Mouse (Mus musculus) kidney, adult 2 months (tissue): ENCODE measurements around the gene Rpl12. TPM values are rescaled to one million over a fixed set of nuclear protein-coding genes. Genes with fewer than 3 reads are reported as not detected.

Experiments
- DNase-seq: peaks from one replicate; pipeline ENCODE4 v3.0.0; 2021
- H3K27ac ChIP-seq: fragments of 200-500 bp; 2 replicates; pipeline ENCODE4 v1.5.1; 2012; ENCODE audit warnings: low read depth, low read length, control low read depth, inconsistent platforms; ENCODE audit not compliant: insufficient read depth
- H3K27me3 ChIP-seq: fragments of 200-500 bp; replicated peaks from 2 replicates; pipeline ENCODE4 v1.6.1; 2012; ENCODE audit warnings: mild to moderate bottlenecking, moderate library complexity, low read length, inconsistent platforms; ENCODE audit not compliant: control insufficient read depth, insufficient read depth
- H3K36me3 ChIP-seq: fragments of 200-500 bp; 2 replicates; pipeline ENCODE4 v1.6.1; 2012; ENCODE audit warnings: mild to moderate bottlenecking, moderate library complexity, low read length, inconsistent platforms; ENCODE audit not compliant: control insufficient read depth, insufficient read depth
- H3K4me1 ChIP-seq: fragments of 200-500 bp; 2 replicates; pipeline ENCODE4 v1.6.1; 2011; ENCODE audit warnings: low read length; ENCODE audit not compliant: control insufficient read depth, insufficient read depth
- H3K4me3 ChIP-seq: fragments of 200-500 bp; 2 replicates; pipeline ENCODE4 v1.5.1; 2011; ENCODE audit warnings: mild to moderate bottlenecking, low read depth, low read length, control low read depth; ENCODE audit not compliant: insufficient read depth
- CTCF ChIP-seq: fragments of 200-500 bp; conservative IDR thresholded peaks from 2 replicates; pipeline ENCODE4 v1.5.1; 2011; ENCODE audit warnings: low read depth, mild to moderate bottlenecking, control low read depth, low read length, moderate library complexity, mixed read lengths; ENCODE audit not compliant: insufficient read depth, insufficient read length
- POLR2A ChIP-seq: fragments of 200-500 bp; IDR thresholded peaks from one replicate; pipeline ENCODE4 v1.6.1; 2011; ENCODE audit warnings: low read depth, low read length, control low read depth
- WGBS: fragments of 180-500 bp; shearing (Covaris S2); methylation state at CpG from one replicate; pipeline ENCODE4 v1.1.7; 2018; 5-methylcytosine and 5-hydroxymethylcytosine counted together
- polyA plus RNA-seq: library from polyadenylated mRNA; depleted of rRNA; stranded (reverse); fragments of >200 nt; gene quantifications from 2 replicates; pipeline ENCODE4 v1.2.3, GENCODE M21; 2012

Gene Rpl12
- polyA plus RNA-seq, 1 experiment, result 270 TPM

DNA sequence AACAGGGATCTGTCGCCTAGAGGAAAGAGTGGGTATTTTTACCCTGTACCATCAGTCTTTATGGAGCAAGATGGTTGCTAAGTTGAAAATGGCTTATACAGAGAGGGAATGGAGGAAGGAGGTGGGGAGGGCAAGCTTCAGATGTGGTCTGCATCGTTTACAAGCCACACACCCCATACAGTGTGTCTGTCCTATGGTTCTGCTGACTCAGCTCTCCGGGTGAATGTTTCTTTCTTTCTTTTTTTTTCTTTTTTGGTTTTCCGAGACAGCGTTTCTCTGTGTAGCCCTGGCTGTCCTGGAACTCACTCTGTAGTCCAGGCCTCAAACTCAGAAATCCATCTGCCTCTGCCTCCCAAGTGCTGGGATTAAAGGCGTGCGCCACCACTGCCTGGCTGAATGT, 40.1 kb upstream of the Rpl12 start:
- no peak for TF ChIP-seq POLR2A
- no peak for TF ChIP-seq CTCF
- no peak overlapping the region for H3K4me3 ChIP-seq
- 0 out of 2 replicates have a peak, but pooled peaks cover 1% of the 10 kb centered on the region for H3K36me3 ChIP-seq
- 77% methylated on average over 7 of the region's 7 CpGs for WGBS
- H3K4me1 ChIP-seq, result no peaks in the 10 kb centered on the region
- no peak for DNase-seq
- H3K27me3 ChIP-seq, result no peaks in the 10 kb centered on the region
- no peak overlapping the region for H3K27ac ChIP-seq

DNA sequence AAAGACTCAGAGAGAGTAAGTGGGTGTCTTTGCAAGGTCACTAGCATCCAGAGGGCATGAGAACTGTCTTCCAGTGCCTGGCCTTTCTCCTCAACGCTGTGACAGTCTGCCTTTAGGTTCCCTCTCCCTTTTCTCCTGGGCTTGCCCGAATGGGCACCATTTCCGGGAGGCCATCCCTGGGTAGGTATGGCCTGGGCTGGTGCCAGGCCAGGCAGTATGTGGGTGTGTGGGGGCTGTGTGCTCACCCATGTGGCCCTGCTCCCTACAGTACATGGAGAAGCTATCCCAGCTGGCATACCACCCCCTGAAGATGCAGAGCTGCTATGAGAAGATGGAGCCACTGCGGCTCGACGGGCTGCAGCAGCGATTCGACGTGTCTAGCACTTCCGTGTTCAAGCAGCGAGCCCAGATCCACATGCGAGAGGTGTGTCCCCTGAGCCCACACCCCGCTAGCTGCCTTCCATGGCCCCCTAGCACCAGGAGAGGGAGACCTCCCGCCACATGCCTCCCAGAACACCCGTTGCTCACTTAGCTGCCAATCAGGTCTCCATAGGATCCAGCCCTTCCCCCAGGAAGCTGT, 39.5 kb upstream of the Rpl12 start:
- no peak for DNase-seq
- Histone ChIP-seq H3K36me3 (0 out of 2 replicates have a peak, but pooled peaks cover 1% of the 10 kb centered on the region), H3K4me3 (no peak overlapping the region), H3K27ac (no peak overlapping the region), H3K27me3 (no peaks in the 10 kb centered on the region), H3K4me1 (no peaks in the 10 kb centered on the region)
- WGBS, result 89% methylated on average over 15 of the region's 15 CpGs
- TF ChIP-seq POLR2A (no peak), CTCF (no peak)

DNA sequence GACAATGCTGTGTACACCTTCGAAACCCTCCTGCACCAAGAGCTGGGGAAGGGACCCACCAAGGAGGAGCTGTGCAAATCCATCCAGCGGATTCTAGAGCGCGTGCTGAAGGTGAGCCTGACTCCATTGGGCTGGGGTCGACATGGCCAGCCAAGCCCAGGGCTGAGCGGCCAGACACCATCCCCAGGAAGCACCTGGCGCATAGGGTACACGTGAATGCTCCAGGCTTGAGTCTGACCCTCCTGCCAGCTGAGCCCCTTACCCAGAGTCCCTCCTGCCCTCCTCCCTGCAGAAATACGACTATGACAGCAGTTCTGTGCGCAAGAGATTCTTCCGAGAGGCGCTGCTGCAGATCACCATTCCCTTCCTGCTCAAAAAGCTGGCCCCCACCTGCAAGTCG, 38.8 kb upstream of the Rpl12 start:
- TF ChIP-seq POLR2A (no peak), CTCF (no peak)
- Histone ChIP-seq H3K27me3 (no peaks in the 10 kb centered on the region), H3K27ac (no peak overlapping the region), H3K36me3 (0 out of 2 replicates have a peak, but pooled peaks cover 1% of the 10 kb centered on the region), H3K4me3 (no peak overlapping the region), H3K4me1 (no peaks in the 10 kb centered on the region)
- WGBS, result 86% methylated on average over 13 of the region's 13 CpGs
- no peak for DNase-seq

DNA sequence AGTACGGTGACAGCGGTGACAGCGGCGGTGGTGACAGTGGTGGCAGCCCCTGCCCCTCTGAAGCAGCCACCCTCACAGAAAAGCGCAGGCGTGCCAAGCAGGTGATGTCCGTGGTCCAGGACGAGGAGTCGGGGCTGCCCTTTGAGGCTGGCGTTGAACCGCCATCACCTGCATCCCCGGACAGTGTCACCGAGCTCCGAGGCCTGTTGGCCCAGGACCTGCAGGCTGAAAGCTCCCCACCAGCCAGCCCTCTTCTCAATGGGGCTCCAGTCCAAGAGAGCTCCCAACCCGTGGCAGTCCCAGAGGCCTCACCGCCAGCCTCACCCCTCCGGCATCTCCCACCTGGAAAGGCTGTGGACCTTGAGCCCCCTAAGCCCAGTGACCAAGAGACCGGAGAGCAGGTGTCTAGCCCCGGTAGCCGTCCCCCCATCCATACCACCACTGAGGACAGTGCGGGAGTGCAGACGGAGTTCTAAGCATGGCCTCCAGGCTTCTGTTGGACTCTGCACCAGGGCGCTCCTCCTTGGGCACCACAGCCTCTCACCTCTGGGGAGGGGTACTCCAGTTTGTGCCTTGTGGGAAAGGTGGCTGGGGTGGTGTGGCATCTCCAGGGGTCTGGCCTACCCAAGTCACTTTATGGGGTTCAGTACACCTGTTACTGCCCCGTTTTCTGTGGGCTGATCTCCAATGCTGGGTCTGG, 37.7 kb upstream of the Rpl12 start:
- WGBS, result 90% methylated on average over 24 of the region's 24 CpGs
- 0 out of 2 replicates have a peak, but pooled peaks cover 1% of the 10 kb centered on the region for H3K36me3 ChIP-seq
- no peak for DNase-seq
- H3K4me1 ChIP-seq, result no peaks in the 10 kb centered on the region
- H3K27me3 ChIP-seq, result no peaks in the 10 kb centered on the region
- no peak overlapping the region for H3K27ac ChIP-seq
- TF ChIP-seq POLR2A, result no peak
- TF ChIP-seq CTCF, result no peak
- H3K4me3 ChIP-seq, result no peak overlapping the region

DNA sequence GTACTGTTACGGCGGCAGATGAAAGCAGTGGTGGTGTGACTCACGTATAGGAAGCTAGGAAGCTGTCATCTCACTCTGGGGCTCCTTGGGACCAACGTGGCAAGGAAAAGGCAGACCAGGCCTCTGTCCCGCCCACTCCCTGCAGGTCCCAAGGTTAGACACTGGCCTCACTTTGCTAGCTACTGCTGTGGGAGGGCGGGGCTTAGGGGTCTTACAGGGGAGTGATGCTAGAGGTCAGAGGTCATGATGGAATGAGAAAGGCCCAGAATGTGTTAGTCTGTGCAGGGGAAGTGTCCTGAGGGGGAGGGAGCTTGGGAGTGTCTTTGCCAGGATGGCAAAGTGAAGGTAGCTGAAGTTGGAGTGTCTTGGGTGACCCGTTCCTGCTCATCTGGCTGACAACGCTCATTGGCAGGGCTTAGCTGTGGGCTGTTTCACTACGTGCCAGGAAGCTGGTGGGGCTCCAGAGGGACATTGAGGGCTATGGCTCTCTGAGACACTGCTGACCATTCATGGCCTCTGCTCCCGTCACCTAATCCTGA, 37.0 kb upstream of the Rpl12 start:
- no peaks in the 10 kb centered on the region for H3K27me3 ChIP-seq
- 80% methylated on average over 10 of the region's 10 CpGs for WGBS
- 0 out of 2 replicates have a peak, but pooled peaks cover 1% of the 10 kb centered on the region for H3K36me3 ChIP-seq
- no peak overlapping the region for H3K4me3 ChIP-seq
- no peak for TF ChIP-seq POLR2A
- TF ChIP-seq CTCF, result no peak
- H3K4me1 ChIP-seq, result no peaks in the 10 kb centered on the region
- H3K27ac ChIP-seq, result no peak overlapping the region
- DNase-seq, result no peak

DNA sequence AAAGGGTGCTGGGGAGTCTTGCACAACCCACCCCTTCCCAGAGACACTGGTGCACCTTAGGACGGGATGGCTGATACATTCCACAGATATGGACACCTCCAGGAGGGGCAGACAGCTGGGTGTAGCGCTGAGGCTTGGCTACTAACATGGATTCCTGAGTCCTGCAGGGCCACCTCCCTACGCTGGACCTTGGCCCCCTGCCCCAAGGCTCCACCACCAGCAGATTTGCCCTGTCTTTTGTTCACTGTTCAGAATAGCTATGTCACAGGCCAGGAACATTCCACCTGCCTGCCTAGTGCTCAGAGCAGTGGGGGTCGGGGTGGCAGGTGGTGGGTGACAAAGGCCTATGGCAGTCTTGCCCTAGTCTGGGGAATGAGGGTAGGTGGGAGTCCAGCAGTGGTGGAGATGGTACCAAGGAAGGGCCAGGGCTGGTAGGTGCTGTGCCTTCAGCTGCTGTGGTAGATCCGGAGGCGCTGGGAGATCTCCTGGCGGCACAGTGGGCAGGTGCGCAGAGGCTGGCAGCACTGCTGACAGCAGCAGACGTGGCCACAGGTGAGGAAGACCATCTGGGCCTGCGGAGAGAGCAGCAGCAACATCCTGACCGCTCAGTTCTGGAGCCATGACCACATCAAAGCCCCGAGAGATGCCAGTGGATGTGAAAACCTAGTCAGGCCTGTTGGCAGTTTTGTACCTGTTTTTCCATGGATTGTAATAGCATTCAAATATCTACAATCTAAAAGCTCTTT, 34.9 kb upstream of the Rpl12 start:
- H3K4me3 ChIP-seq, result no peak overlapping the region
- H3K4me1 ChIP-seq, result no peaks in the 10 kb centered on the region
- 87% methylated on average over 12 of the region's 12 CpGs for WGBS
- no peaks in the 10 kb centered on the region for H3K27me3 ChIP-seq
- no peak overlapping the region for H3K27ac ChIP-seq
- no peak for TF ChIP-seq CTCF
- TF ChIP-seq POLR2A, result no peak
- DNase-seq, result no peak
- 0 out of 2 replicates have a peak, but pooled peaks cover 1% of the 10 kb centered on the region for H3K36me3 ChIP-seq
